Mouse (Mus musculus) CH12.LX (cell line): ENCODE measurements at regions not wholly inside any gene's neighbourhood (a gene's known extent, or its start where the extent isn't known, plus 50 kb on each side); places are given as distances from the start of the nearest gene placed in this dataset.

Experiments
- DNase-seq: peaks from one replicate; pipeline ENCODE4 v3.0.0-alpha.2; 2013; ENCODE audit errors: extremely low read depth
- H3K27ac ChIP-seq: 2 replicates; pipeline ENCODE4 v1.5.1; 2012; ENCODE audit warnings: low read depth, mild to moderate bottlenecking, control low read depth, moderate library complexity; ENCODE audit not compliant: insufficient read depth
- H3K27me3 ChIP-seq: replicated peaks from 2 replicates; pipeline ENCODE3; 2012; ENCODE audit warnings: inconsistent platforms
- H3K36me3 ChIP-seq, 2 experiments: replicated peaks in 1 of 2; 2 replicates each; pipeline versions ENCODE3 to v1.6.1; 2012; ENCODE audit warnings: inconsistent platforms in 1 of 2, low read length in 1 of 2, mild to moderate bottlenecking in 1 of 2, mixed read lengths in 1 of 2, moderate library complexity in 1 of 2; ENCODE audit not compliant: control insufficient read depth in 1 of 2, insufficient read depth in 1 of 2
- H3K4me1 ChIP-seq, 2 experiments: 2 replicates each; pipeline ENCODE4 v1.6.1; 2012; ENCODE audit warnings: inconsistent platforms in 1 of 2, moderate library complexity in 1 of 2; ENCODE audit not compliant: insufficient read depth in 2 of 2, control insufficient read depth in 1 of 2
- H3K4me2 ChIP-seq: 2 replicates; pipeline ENCODE4 v1.6.1; 2012; ENCODE audit warnings: low read depth, mild to moderate bottlenecking, control low read depth; ENCODE audit not compliant: poor library complexity, insufficient read depth, severe bottlenecking
- H3K4me3 ChIP-seq, 3 experiments: fragments of 150-350 bp in 1 of 3; sonication (generic) in 1 of 3; replicated peaks in 1 of 3; 2 replicates each; pipeline versions ENCODE3 to v1.5.1; 2011 to 2012; ENCODE audit warnings: low read depth in 2 of 3, low read length in 2 of 3, mild to moderate bottlenecking in 2 of 3, moderate library complexity in 2 of 3, control low read depth in 1 of 3, improper control_type of control experiment in 1 of 3, inconsistent platforms in 1 of 3, mixed read lengths in 1 of 3; ENCODE audit not compliant: poor library complexity in 1 of 3
- H3K79me2 ChIP-seq: replicated peaks from 2 replicates; pipeline ENCODE4 v1.6.1; 2012; ENCODE audit warnings: mild to moderate bottlenecking, moderate library complexity; ENCODE audit not compliant: control insufficient read depth, poor library complexity, insufficient read depth, severe bottlenecking; ENCODE audit errors: extremely low read depth
- H3K9ac ChIP-seq: 2 replicates; pipeline ENCODE4 v1.6.1; 2012; ENCODE audit warnings: low read depth, mild to moderate bottlenecking, control low read depth, moderate library complexity; ENCODE audit not compliant: insufficient read depth
- H3K9me3 ChIP-seq: replicated peaks from 2 replicates; pipeline ENCODE3; 2012; ENCODE audit warnings: low read length, inconsistent platforms, mixed read lengths
- BHLHE40 ChIP-seq: IDR thresholded peaks from 2 replicates; pipeline ENCODE4 v1.6.1; 2011; ENCODE audit warnings: mild to moderate bottlenecking, low read depth, low read length, improper control_type of control experiment
- CHD2 ChIP-seq: IDR thresholded peaks from 2 replicates; pipeline ENCODE4 v1.6.1; 2011; ENCODE audit warnings: low read length, improper control_type of control experiment
- CTCF ChIP-seq, 2 experiments: IDR thresholded peaks in 1 of 2; conservative IDR thresholded peaks in 1 of 2; 2 replicates each; pipeline ENCODE4 v1.5.1; 2011 to 2012; ENCODE audit warnings: low read depth in 2 of 2, low read length in 2 of 2, improper control_type of control experiment in 1 of 2, inconsistent platforms in 1 of 2, mild to moderate bottlenecking in 1 of 2, moderate library complexity in 1 of 2
- E2F4 ChIP-seq: IDR thresholded peaks from 2 replicates; pipeline ENCODE4 v1.6.1; 2011; ENCODE audit warnings: low read depth, low read length, improper control_type of control experiment; ENCODE audit not compliant: insufficient replicate concordance
- ELF1 ChIP-seq: IDR thresholded peaks from 2 replicates; pipeline ENCODE4 v1.6.1; 2014; ENCODE audit warnings: low read depth, mild to moderate bottlenecking, inconsistent platforms, low read length, improper control_type of control experiment
- EP300 ChIP-seq: IDR thresholded peaks from 2 replicates; pipeline ENCODE4 v1.6.1; 2011; ENCODE audit warnings: low read length, improper control_type of control experiment
- ETS1 ChIP-seq: conservative IDR thresholded peaks from 2 replicates; pipeline ENCODE4 v1.6.1; 2012; ENCODE audit warnings: low read depth, mild to moderate bottlenecking, inconsistent platforms, low read length, improper control_type of control experiment, moderate library complexity
- KAT2A ChIP-seq: IDR thresholded peaks from 2 replicates; pipeline ENCODE4 v1.6.1; 2012; ENCODE audit warnings: low read length, improper control_type of control experiment, inconsistent platforms; ENCODE audit not compliant: insufficient replicate concordance
- MAZ ChIP-seq: IDR thresholded peaks from 2 replicates; pipeline ENCODE4 v1.6.1; 2012; ENCODE audit warnings: low read depth, mild to moderate bottlenecking, inconsistent platforms, low read length, improper control_type of control experiment, moderate library complexity
- MEF2A ChIP-seq: IDR thresholded peaks from 2 replicates; pipeline ENCODE4 v1.6.1; 2014; ENCODE audit warnings: low read depth, mild to moderate bottlenecking, inconsistent platforms, low read length, improper control_type of control experiment, borderline replicate concordance
- MXI1 ChIP-seq: IDR thresholded peaks from 2 replicates; pipeline ENCODE4 v1.6.1; 2011; ENCODE audit warnings: mild to moderate bottlenecking, low read depth, low read length, improper control_type of control experiment
- MYC ChIP-seq: IDR thresholded peaks from 2 replicates; pipeline ENCODE4 v1.6.1; 2011; ENCODE audit warnings: low read depth, mild to moderate bottlenecking, improper control_type of control experiment, low read length
- PAX5 ChIP-seq: IDR thresholded peaks from 2 replicates; pipeline ENCODE4 v1.6.1; 2012; ENCODE audit warnings: low read length, inconsistent platforms, mixed read lengths
- POLR2A ChIP-seq: IDR thresholded peaks from 2 replicates; pipeline ENCODE4 v1.6.1; 2011; ENCODE audit warnings: low read depth, mild to moderate bottlenecking, improper control_type of control experiment, low read length
- POLR2AphosphoS2 ChIP-seq: IDR thresholded peaks from 2 replicates; pipeline ENCODE4 v1.6.1; 2011; ENCODE audit warnings: low read depth, low read length, improper control_type of control experiment
- RCOR1 ChIP-seq: conservative IDR thresholded peaks from 2 replicates; pipeline ENCODE4 v1.6.1; 2012; ENCODE audit warnings: low read depth, mild to moderate bottlenecking, inconsistent platforms, low read length, improper control_type of control experiment
- SMC3 ChIP-seq: IDR thresholded peaks from 2 replicates; pipeline ENCODE4 v1.6.1; 2011; ENCODE audit warnings: low read depth, low read length, improper control_type of control experiment
- TBP ChIP-seq: conservative IDR thresholded peaks from 2 replicates; pipeline ENCODE4 v1.6.1; 2011; ENCODE audit warnings: low read depth, low read length, improper control_type of control experiment
- USF2 ChIP-seq: conservative IDR thresholded peaks from 2 replicates; pipeline ENCODE4 v1.6.1; 2011; ENCODE audit warnings: low read depth, low read length, improper control_type of control experiment
- ZNF384 ChIP-seq: IDR thresholded peaks from 2 replicates; pipeline ENCODE4 v1.6.1; 2012; ENCODE audit warnings: low read depth, low read length, improper control_type of control experiment, inconsistent platforms
- dilution Hi-C: fragments of 300-500 bp; cut with MboI; formaldehyde crosslinking; loops from 2 replicates; pipeline ENCODE4 v1.14.3; 2020; ENCODE audit warnings: low sequenced_read_pairs; ENCODE audit not compliant: extremely low pct_unique_long_range_greater_than_20kb, extremely low pct_ligation_motif_present
- in situ Hi-C: fragments of 300-500 bp; cut with MboI; formaldehyde crosslinking; loops from 3 replicates; pipeline ENCODE4 v1.14.3; 2019; ENCODE audit warnings: low sequenced_read_pairs, low pct_ligation_motif_present, low pct_unique_long_range_greater_than_20kb, mixed read lengths

- H3K4me2 ChIP-seq, result no peak overlapping the region
- H3K9me3 ChIP-seq, result peaks cover 21% of the 10 kb centered on the region
- dilution Hi-C loops, result no loop called here
- TF ChIP-seq POLR2A (no peak), TBP (no peak), MYC (no peak), PAX5 (no peak), BHLHE40 (no peak), SMC3 (no peak), MEF2A (no peak)
- H3K27me3 ChIP-seq, result no peaks in the 10 kb centered on the region
- H3K27ac ChIP-seq, result no peak overlapping the region
- in situ Hi-C loops, result no loop called here
- no peak overlapping the region for H3K9ac ChIP-seq
- H3K79me2 ChIP-seq, result no peaks in the 10 kb centered on the region
- H3K36me3 ChIP-seq, result no peaks in the 10 kb centered on the region
- DNase-seq, result no peak
- H3K4me3 ChIP-seq, result no peak overlapping the region
- no peaks in the 10 kb centered on the region for H3K4me1 ChIP-seq
Measured at GRCm38 (mm10) chr2:139284315-139284714, 209.4 kb upstream of the Sptlc3 start.

GRCm38 (mm10) chr2:139286446-139286845, 207.3 kb upstream of the Sptlc3 start:
- dilution Hi-C loops (no loop called here), in situ Hi-C loops (no loop called here)
- TF ChIP-seq MEF2A (no peak), RCOR1 (no peak), KAT2A (no peak), MYC (no peak), E2F4 (no peak), USF2 (no peak), PAX5 (no peak), MXI1 (no peak), ZNF384 (no peak), EP300 (no peak), MAZ (no peak), POLR2AphosphoS2 (no peak), ELF1 (no peak), TBP (no peak), CTCF (conservative IDR thresholded peaks at IDR 0.05 in 1 of 2, IDR thresholded peaks at IDR 0.05 in 1 of 2; ENCODE audit: low read depth in 2 of 2, low read length in 2 of 2) (no peak), ETS1 (no peak), CHD2 (no peak), POLR2A (no peak)

More at GRCm38 (mm10) chr2:139286446-139286845, 207.3 kb upstream of the Sptlc3 start:
- Histone ChIP-seq H3K36me3 (no peaks in the 10 kb centered on the region), H3K9ac (no peak overlapping the region), H3K9me3 (peaks cover 20% of the 10 kb centered on the region), H3K4me1 (no peaks in the 10 kb centered on the region), H3K27me3 (no peaks in the 10 kb centered on the region), H3K79me2 (no peaks in the 10 kb centered on the region), H3K4me2 (no peak overlapping the region), H3K4me3 (no peak overlapping the region), H3K27ac (no peak overlapping the region)
- no peak for DNase-seq
